Mouse (Mus musculus): ENCODE measurements at regions not wholly inside any gene's neighbourhood (a gene's known extent, or its start where the extent isn't known, plus 50 kb on each side); places are given as distances from the start of the nearest gene placed in this dataset.

DNA sequence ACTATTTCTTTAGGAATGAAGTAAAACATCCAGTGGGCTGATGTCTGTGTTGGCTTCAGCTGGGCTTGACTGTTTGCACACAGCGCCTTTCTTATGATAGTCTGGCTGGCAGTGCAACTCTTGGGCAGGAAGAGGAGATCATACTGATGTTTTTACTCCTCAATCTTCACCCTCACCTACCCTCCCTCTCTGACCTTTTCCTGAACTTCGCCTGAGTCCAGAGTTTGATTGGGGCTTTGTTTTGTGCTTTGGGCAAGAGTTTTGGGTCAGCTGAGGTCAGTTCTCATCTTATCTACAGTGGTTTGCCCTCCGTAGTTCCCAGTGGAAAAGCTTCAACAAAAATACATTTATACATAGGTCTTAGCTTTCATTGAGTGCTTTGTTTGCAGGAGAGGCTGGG, 118.1 kb upstream of the Dpt start:
- H3K4me1 ChIP-seq (ENCODE audit: control insufficient read depth, insufficient read depth, low read length) = no peaks in the 10 kb centered on the region
- H3K27me3 ChIP-seq (ENCODE audit: control insufficient read depth, insufficient read depth, low read length) = no peaks in the 10 kb centered on the region
- H3K27ac ChIP-seq (ENCODE audit: low read depth, low read length) = no peak overlapping the region
- H3K4me2 ChIP-seq (replicated peaks; ENCODE audit: low read depth, low read length) = no peak overlapping the region
- no peak overlapping the region for H3K4me3 ChIP-seq (ENCODE audit: low read length)
- no peak for ATAC-seq (ENCODE audit: low FRiP score, low TSS enrichment)
- H3K9ac ChIP-seq (ENCODE audit: low read depth, low read length) = no peak overlapping the region
- peaks cover 4% of the 10 kb centered on the region; the same call in 1 of the 2 replicates for H3K9me3 ChIP-seq (ENCODE audit: control insufficient read depth, low read length)
- no peaks in the 10 kb centered on the region for H3K36me3 ChIP-seq (ENCODE audit: control insufficient read depth, insufficient read depth, low read length)
- 62% methylated on average over 3 of the region's 3 CpGs for WGBS

DNA sequence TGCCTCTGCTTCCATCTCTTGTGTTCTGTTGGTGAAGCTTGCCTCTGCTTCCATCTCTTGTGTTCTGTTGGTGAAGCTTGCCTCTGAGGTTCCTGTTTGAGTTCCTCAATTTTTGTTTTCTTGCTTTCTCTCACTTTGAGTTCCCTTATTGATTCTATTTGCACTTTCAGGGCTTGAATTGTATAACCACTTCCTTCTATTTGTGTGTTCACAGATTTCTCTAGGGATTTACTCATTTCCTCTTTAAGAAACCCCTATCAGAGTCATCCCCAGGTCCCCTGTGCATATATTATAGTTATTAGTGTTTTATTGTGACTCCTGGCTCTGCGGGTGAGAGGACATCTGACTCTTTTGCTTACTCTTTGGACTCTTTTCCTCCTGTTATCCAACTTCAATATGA, 144.2 kb upstream of the Dpt start:
- no peaks in the 10 kb centered on the region for H3K27me3 ChIP-seq (ENCODE audit: control insufficient read depth, insufficient read depth, low read length)
- no peaks in the 10 kb centered on the region for H3K4me1 ChIP-seq (ENCODE audit: control insufficient read depth, insufficient read depth, low read length)
- H3K9me3 ChIP-seq (ENCODE audit: control insufficient read depth, low read length) = no peaks in the 10 kb centered on the region
- ATAC-seq (ENCODE audit: low FRiP score, low TSS enrichment) = no peak
- 94% methylated on average over 1 of the region's 1 CpGs for WGBS
- H3K4me3 ChIP-seq (ENCODE audit: low read length) = no peak overlapping the region
- H3K36me3 ChIP-seq (ENCODE audit: control insufficient read depth, insufficient read depth, low read length) = no peaks in the 10 kb centered on the region
- no peak overlapping the region for H3K27ac ChIP-seq (ENCODE audit: low read depth, low read length)
- H3K9ac ChIP-seq (ENCODE audit: low read depth, low read length) = no peak overlapping the region
- H3K4me2 ChIP-seq (replicated peaks; ENCODE audit: low read depth, low read length) = no peak overlapping the region

DNA sequence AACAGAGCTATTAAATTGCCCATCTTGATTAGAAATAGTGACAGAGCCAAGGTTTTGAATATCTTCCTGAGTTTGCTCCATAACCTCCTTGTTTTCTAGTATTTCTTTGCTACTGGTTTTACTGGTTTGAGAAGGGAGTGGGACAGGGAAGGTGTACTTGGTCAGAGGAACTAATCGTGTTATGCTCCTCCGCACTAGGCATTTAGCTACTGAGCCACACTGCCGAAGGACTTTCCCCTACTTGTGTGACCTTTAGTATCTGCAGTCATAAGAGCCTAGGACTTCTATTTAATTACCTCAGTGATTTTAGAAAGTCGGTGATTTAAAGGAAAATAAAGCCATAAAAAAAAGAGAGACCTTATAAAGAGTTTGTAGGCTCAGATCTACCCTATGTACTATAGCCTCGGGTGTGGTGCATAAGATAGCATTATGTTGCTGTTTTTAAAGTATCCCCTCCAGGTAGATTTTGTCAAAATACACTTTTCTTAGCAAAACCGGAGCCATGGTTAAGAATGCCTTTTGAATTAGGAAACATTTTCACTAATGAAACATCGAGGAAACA, 158.5 kb upstream of the Dpt start:
- 87% methylated on average over 7 of the region's 7 CpGs for WGBS
- H3K9ac ChIP-seq (ENCODE audit: low read depth, low read length) = no peak overlapping the region
- H3K4me3 ChIP-seq (ENCODE audit: low read length) = no peak overlapping the region
- no peak overlapping the region for H3K27ac ChIP-seq (ENCODE audit: low read depth, low read length)
- no peaks in the 10 kb centered on the region for H3K9me3 ChIP-seq (ENCODE audit: control insufficient read depth, low read length)
- H3K36me3 ChIP-seq (ENCODE audit: control insufficient read depth, insufficient read depth, low read length) = no peaks in the 10 kb centered on the region
- no peak for ATAC-seq (ENCODE audit: low FRiP score, low TSS enrichment)
- H3K4me1 ChIP-seq (ENCODE audit: control insufficient read depth, insufficient read depth, low read length) = no peaks in the 10 kb centered on the region
- H3K4me2 ChIP-seq (replicated peaks; ENCODE audit: low read depth, low read length) = no peak overlapping the region
- H3K27me3 ChIP-seq (ENCODE audit: control insufficient read depth, insufficient read depth, low read length) = no peaks in the 10 kb centered on the region

DNA sequence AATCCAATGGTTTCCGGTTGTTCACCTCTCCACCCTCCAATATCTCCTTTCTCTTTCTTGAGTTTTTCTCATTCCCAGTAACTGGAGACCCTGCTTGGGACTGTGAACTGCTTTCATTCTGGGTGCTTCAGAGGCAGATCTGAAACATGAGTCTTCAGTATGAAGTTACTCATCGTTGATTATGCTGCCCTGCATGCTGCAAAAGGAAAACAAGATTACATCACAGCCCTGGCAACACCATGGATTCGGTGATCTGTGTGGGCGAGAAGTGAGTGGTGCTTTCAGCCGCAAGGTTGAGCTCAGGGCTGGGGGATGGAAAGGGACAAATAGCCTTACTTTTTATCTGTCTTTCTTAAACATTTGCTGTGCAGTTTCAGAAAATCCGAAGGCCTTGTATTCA, 164.8 kb upstream of the Dpt start:
- Histone ChIP-seq H3K36me3 (ENCODE audit: control insufficient read depth, insufficient read depth, low read length) (no peaks in the 10 kb centered on the region), H3K27ac (ENCODE audit: low read depth, low read length) (no peak overlapping the region), H3K27me3 (ENCODE audit: control insufficient read depth, insufficient read depth, low read length) (no peaks in the 10 kb centered on the region), H3K4me1 (ENCODE audit: control insufficient read depth, insufficient read depth, low read length) (no peaks in the 10 kb centered on the region), H3K4me2 (replicated peaks; ENCODE audit: low read depth, low read length) (no peak overlapping the region), H3K9ac (ENCODE audit: low read depth, low read length) (no peak overlapping the region), H3K9me3 (ENCODE audit: control insufficient read depth, low read length) (no peaks in the 10 kb centered on the region), H3K4me3 (ENCODE audit: low read length) (no peak overlapping the region)
- ATAC-seq (ENCODE audit: low FRiP score, low TSS enrichment) = peak; percentile 80; the same call in 1 of the 2 replicates
- WGBS = 41% methylated on average over 6 of the region's 6 CpGs

DNA sequence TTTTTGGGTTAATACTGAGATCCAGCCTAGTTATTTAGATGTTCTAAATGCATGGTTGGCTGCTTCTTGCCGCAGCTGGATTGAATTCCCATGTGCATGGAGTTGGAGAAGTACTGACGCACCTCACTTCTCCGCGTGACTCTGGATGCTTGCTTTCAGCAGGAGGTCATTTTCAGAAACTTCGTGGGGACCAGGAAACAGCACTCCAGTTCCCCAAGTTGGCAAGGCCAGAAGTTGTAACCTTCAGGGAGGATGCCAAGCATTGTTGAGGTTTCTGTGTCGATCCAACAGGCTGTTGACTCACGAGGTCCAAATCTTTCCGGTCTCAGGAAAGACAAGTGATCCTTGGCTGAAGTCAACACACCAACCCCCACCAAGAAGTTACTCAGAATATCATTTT, 167.6 kb upstream of the Dpt start:
- Histone ChIP-seq H3K27me3 (ENCODE audit: control insufficient read depth, insufficient read depth, low read length) (no peaks in the 10 kb centered on the region), H3K4me3 (ENCODE audit: low read length) (no peak overlapping the region), H3K4me2 (replicated peaks; ENCODE audit: low read depth, low read length) (no peak overlapping the region), H3K27ac (ENCODE audit: low read depth, low read length) (no peak overlapping the region), H3K9me3 (ENCODE audit: control insufficient read depth, low read length) (no peaks in the 10 kb centered on the region), H3K9ac (ENCODE audit: low read depth, low read length) (no peak overlapping the region), H3K36me3 (ENCODE audit: control insufficient read depth, insufficient read depth, low read length) (no peaks in the 10 kb centered on the region), H3K4me1 (ENCODE audit: control insufficient read depth, insufficient read depth, low read length) (no peaks in the 10 kb centered on the region)
- WGBS = 76% methylated on average over 8 of the region's 8 CpGs
- ATAC-seq (ENCODE audit: low FRiP score, low TSS enrichment) = no peak

DNA sequence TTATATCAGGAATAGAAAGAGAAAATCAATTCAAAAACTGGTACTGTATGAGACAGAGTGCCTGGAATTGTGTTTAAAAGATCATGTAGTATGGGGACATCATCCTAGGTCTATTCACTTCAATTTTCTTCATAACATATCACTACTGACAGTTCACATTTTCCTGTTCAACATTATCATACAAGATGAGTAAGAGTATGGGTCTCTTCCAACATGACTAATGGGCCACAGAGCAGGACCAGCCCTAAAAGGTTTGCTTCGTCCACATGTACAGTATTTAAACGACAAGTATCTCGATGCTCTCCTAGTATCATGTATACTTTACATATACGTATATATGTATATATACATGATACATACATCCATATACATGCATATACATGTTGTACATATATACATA, 164.8 kb upstream of the Atp1b1 start:
- 92% methylated on average over 4 of the region's 4 CpGs for WGBS
- Histone ChIP-seq H3K27me3 (ENCODE audit: control insufficient read depth, insufficient read depth, low read length) (no peaks in the 10 kb centered on the region), H3K4me3 (ENCODE audit: low read length) (no peak overlapping the region), H3K9me3 (ENCODE audit: control insufficient read depth, low read length) (no peaks in the 10 kb centered on the region), H3K4me1 (ENCODE audit: control insufficient read depth, insufficient read depth, low read length) (no peaks in the 10 kb centered on the region), H3K27ac (ENCODE audit: low read depth, low read length) (no peak overlapping the region), H3K4me2 (replicated peaks; ENCODE audit: low read depth, low read length) (no peak overlapping the region), H3K36me3 (ENCODE audit: control insufficient read depth, insufficient read depth, low read length) (no peaks in the 10 kb centered on the region), H3K9ac (ENCODE audit: low read depth, low read length) (no peak overlapping the region)
- ATAC-seq (ENCODE audit: low FRiP score, low TSS enrichment) = no peak

DNA sequence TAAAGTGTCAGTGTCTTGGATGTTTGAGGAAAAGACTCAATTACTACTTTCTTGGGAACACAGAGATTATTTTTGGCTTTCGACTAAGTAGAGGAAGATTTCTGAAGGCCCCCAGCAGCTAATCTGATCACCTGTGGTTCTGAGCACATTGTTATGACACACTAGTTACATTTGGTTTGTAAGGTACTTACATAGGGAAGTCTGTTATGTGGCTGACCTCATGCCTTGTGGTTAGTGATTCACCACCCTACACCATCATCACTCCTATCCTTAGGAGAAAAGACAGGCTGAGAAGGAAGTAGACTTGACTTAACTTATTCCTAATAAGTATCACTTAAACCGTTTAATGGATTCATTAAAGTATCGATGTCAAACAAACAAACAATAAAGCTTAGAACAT, 164.3 kb upstream of the Atp1b1 start:
- no peaks in the 10 kb centered on the region for H3K4me1 ChIP-seq (ENCODE audit: control insufficient read depth, insufficient read depth, low read length)
- ATAC-seq (ENCODE audit: low FRiP score, low TSS enrichment) = no peak
- no peak overlapping the region for H3K4me2 ChIP-seq (replicated peaks; ENCODE audit: low read depth, low read length)
- H3K36me3 ChIP-seq (ENCODE audit: control insufficient read depth, insufficient read depth, low read length) = no peaks in the 10 kb centered on the region
- WGBS = 91% methylated on average over 3 of the region's 3 CpGs
- H3K27ac ChIP-seq (ENCODE audit: low read depth, low read length) = no peak overlapping the region
- no peaks in the 10 kb centered on the region for H3K27me3 ChIP-seq (ENCODE audit: control insufficient read depth, insufficient read depth, low read length)
- H3K9ac ChIP-seq (ENCODE audit: low read depth, low read length) = no peak overlapping the region
- no peaks in the 10 kb centered on the region for H3K9me3 ChIP-seq (ENCODE audit: control insufficient read depth, low read length)
- no peak overlapping the region for H3K4me3 ChIP-seq (ENCODE audit: low read length)

DNA sequence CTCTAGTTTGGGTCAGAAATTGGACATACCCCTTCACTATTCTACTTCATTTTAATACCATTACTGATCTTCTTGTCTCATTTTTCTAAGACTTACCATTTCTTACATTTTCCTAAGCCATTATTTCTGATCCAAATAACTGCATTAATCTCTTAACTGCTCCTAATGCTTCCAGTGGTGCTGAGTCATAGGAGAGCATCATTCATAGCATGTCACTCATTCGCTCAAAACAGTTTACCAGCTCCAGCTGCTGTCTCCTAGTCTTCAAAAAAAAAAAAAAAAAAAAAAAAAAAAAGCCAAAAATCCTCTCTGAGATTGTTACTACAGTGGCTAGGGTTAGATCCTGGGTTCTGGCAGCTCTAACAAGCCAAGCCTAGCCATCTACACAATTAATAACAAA, 162.0 kb upstream of the Atp1b1 start:
- no peaks in the 10 kb centered on the region for H3K4me1 ChIP-seq (ENCODE audit: control insufficient read depth, insufficient read depth, low read length)
- ATAC-seq (ENCODE audit: low FRiP score, low TSS enrichment) = no peak
- H3K36me3 ChIP-seq (ENCODE audit: control insufficient read depth, insufficient read depth, low read length) = no peaks in the 10 kb centered on the region
- no peak overlapping the region for H3K4me2 ChIP-seq (replicated peaks; ENCODE audit: low read depth, low read length)
- no peak overlapping the region for H3K9ac ChIP-seq (ENCODE audit: low read depth, low read length)
- H3K4me3 ChIP-seq (ENCODE audit: low read length) = no peak overlapping the region
- no peaks in the 10 kb centered on the region for H3K9me3 ChIP-seq (ENCODE audit: control insufficient read depth, low read length)
- no peak overlapping the region for H3K27ac ChIP-seq (ENCODE audit: low read depth, low read length)
- no peaks in the 10 kb centered on the region for H3K27me3 ChIP-seq (ENCODE audit: control insufficient read depth, insufficient read depth, low read length)
- WGBS = 86% methylated on average over 1 of the region's 1 CpGs

DNA sequence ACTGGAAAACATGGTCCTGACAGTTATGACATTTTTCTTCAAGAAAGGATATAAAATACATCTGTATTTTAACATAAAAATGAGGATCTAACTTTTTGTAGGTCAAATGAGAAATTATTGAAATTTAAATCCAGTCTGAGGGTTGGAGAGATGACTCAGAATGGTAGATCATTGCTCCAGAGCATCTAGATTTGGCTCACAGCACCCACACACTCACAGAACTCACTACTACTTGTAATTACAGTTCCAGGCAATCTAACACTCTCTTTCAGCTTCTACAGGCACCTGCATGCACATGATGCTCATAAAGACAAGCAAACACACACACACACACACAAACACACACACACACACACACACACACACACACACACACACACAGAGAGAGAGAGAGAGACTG, 159.7 kb upstream of the Atp1b1 start:
- no peak overlapping the region for H3K27ac ChIP-seq (ENCODE audit: low read depth, low read length)
- H3K4me1 ChIP-seq (ENCODE audit: control insufficient read depth, insufficient read depth, low read length) = no peaks in the 10 kb centered on the region
- ATAC-seq (ENCODE audit: low FRiP score, low TSS enrichment) = no peak
- H3K36me3 ChIP-seq (ENCODE audit: control insufficient read depth, insufficient read depth, low read length) = no peaks in the 10 kb centered on the region
- no peaks in the 10 kb centered on the region for H3K9me3 ChIP-seq (ENCODE audit: control insufficient read depth, low read length)
- H3K27me3 ChIP-seq (ENCODE audit: control insufficient read depth, insufficient read depth, low read length) = no peaks in the 10 kb centered on the region
- no peak overlapping the region for H3K9ac ChIP-seq (ENCODE audit: low read depth, low read length)
- H3K4me3 ChIP-seq (ENCODE audit: low read length) = no peak overlapping the region
- H3K4me2 ChIP-seq (replicated peaks; ENCODE audit: low read depth, low read length) = no peak overlapping the region

DNA sequence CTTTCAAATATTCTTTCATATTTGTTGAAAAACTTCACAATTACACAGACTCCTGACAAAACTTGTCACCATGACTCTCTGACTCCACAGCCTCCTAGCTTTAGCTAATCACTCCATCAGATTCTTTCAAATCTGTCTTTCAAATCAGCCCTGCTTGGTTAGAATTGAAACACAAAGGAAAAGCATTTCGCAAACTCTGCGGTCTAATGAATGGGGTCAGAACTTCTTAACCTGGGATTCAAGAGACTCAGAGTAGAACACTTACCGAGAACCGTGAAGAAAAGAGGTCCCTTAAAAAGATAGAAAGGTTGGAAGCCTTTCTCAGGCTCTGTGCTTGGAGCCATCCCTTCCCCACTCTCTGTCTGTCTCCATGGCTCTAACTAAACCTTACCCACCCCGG, 148.9 kb upstream of the Atp1b1 start:
- Histone ChIP-seq H3K9ac (ENCODE audit: low read depth, low read length) (no peak overlapping the region), H3K27me3 (ENCODE audit: control insufficient read depth, insufficient read depth, low read length) (no peaks in the 10 kb centered on the region), H3K4me1 (ENCODE audit: control insufficient read depth, insufficient read depth, low read length) (no peaks in the 10 kb centered on the region), H3K4me3 (ENCODE audit: low read length) (no peak overlapping the region), H3K4me2 (replicated peaks; ENCODE audit: low read depth, low read length) (no peak overlapping the region), H3K36me3 (ENCODE audit: control insufficient read depth, insufficient read depth, low read length) (no peaks in the 10 kb centered on the region), H3K27ac (ENCODE audit: low read depth, low read length) (no peak overlapping the region), H3K9me3 (ENCODE audit: control insufficient read depth, low read length) (no peaks in the 10 kb centered on the region)
- 90% methylated on average over 5 of the region's 5 CpGs for WGBS
- ATAC-seq (ENCODE audit: low FRiP score, low TSS enrichment) = no peak

Measured in kidney, embryonic 14.5 days (tissue).